Mouse (Mus musculus) bone marrow, adult 2 months (tissue): ENCODE measurements around the gene E2f3.

Experiments used
- CTCF ChIP-seq: fragments of 200-500 bp; IDR thresholded peaks from 2 replicates; pipeline ENCODE4 v1.5.1; 2011; ENCODE audit warnings: low read length, control low read depth; ENCODE audit not compliant: control insufficient read depth, insufficient read depth
- POLR2A ChIP-seq: fragments of 200-500 bp; IDR thresholded peaks from 2 replicates; pipeline ENCODE4 v1.6.1; 2011; ENCODE audit warnings: low read depth, mild to moderate bottlenecking, control low read depth, low read length, borderline replicate concordance; ENCODE audit not compliant: control insufficient read depth

DNA sequence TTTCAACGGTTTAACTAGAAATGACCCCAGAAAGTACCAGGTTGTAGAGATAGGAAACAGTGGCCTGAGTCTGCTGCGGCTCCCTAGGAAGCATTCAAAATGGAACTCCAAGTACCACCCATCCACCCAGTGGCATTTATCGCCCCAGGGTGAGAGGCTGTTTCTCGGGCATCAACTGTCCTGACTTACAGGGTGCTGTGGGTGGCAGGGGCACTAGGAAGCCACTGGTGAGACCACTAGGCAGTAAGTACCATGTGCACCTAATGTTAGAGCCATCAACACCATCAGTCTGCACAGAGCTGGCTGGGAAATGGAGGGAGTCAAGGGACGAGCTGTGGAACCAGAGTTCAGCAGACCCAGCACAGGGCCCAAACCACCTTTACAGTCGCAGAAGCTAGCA lies 25.4 kb downstream of the E2f3 start:
- TF ChIP-seq POLR2A = no peak
- no peak for TF ChIP-seq CTCF
